Mouse (Mus musculus) embryo, embryonic 11.5 days (tissue): Measurements from ENCODE around the gene Gnaq.

Source experiments
- DNase-seq: peaks from one replicate; pipeline ENCODE4 v3.0.0-alpha.2; 2012; ENCODE audit warnings: low read depth, low spot score

Gnaq gene

DNA sequence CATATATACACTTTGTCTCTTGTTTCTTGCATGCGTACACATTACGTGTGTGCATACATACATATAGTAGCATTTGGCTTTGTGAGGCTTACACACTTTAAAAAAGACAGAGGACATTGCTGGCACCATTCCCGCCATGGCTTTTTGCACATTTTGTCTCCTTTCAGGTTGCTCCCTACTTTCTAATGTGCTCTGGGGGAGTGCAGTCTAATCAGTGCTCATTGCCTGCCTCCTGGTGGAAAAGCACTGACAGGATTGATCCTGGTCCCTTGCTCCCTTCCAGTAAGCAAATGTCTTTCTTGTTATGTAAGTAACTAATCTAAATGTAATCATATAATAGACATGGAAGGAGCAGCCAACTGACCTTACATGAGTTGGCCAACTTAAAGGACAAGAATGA is 65.5 kb downstream of the Gnaq start:
- no peak for DNase-seq

DNA sequence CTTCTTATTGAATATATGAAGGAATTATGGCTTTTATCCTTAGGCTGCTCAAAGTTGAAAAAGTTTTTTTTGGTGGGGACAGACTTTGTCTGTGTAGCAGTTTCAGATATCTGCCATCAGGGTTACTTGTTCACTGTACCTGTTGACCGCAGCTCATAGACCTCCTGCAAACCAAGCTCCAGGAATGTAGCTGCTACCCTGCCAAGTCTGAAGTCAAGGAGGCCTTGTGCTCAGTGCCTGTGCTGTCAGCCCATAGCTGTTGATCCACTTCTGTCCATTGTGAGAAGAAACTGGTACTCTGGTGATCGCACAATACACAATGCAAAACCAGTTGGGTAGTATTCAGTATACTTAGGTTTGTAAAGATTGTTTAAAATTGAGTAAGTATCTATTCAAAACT is 68.7 kb downstream of the Gnaq start:
- no peak for DNase-seq

DNA sequence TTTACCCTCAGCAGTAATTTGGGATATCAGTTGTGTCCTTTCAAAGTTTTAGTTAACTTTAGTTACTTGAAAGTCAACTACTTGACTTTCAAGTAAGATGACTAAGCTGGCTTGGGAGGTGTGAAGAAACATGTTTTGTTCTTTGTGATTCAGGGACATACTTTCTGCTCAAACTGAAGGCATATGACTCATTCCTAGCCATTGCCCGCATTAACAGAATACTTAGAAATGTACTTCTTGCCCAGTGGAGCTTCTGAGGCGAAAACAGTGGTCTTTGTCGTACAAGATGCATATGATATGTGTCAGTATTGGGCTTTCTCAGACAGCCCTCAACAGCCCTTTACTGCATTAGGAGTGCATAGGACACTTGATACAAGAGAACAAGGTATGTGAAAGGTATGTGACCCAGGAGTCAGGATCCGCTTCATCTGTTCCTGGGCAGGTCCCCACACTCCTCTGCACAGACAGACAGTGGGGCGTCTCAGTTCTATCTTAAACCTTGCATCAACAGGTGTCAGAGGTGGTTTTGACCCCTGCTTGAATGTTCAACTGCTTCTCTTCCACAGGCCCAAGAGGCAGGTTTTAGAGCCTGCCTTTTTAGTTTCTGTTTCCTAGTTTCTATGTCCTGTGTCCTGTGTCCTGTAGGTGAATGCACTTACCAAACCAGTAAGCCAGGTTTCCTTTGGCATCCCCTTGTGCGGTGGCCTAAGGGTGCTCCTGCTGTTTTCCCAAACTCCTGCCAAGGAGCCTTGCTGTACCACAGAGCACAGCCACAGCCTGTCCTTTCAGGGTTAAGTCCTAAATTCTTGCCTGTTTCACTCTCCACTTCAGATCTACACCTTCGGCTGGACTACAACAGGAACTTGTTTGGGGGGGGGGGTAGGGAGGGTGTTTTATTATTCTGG is 72.4 kb downstream of the Gnaq start:
- DNase-seq: no peak

DNA sequence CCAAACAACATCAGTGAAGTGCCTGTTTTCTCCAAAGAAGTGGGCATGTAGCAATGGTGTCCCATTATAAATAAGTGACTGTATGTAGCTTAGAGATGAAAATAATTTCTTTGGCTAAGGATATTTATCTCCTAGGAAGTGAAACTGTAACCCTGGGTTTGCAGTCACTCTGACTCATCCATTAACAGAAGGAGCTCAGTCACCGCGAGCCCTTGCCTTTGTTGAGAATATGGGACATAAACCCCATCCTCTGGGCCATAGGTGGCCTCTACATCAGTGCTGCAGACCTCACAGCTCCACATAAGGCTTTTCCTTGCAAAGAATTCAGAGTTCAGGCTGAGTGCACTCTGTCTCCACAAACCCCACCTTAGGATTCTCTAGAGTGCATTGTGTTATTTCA is 77.0 kb downstream of the Gnaq start:
- DNase-seq: no peak

DNA sequence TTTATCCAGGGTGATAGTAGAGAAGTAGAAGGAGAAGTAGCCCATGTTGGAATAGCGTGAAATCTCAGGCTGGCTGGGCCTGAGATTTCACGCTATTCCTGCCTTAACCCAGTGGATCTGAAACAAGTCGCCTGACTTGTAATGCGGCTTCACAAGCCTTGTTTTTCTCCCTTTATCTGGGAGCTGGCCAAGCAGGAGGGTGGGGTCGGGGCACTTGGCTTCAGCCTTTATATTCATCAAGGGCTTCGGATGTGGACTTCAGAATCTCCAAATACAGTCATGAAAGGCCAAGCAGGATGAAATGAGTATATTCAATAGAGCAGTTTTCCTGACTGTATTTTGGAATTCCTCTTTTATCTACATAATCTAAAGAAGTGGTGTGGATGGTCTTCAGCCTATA is 82.3 kb downstream of the Gnaq start:
- DNase-seq: no peak

DNA sequence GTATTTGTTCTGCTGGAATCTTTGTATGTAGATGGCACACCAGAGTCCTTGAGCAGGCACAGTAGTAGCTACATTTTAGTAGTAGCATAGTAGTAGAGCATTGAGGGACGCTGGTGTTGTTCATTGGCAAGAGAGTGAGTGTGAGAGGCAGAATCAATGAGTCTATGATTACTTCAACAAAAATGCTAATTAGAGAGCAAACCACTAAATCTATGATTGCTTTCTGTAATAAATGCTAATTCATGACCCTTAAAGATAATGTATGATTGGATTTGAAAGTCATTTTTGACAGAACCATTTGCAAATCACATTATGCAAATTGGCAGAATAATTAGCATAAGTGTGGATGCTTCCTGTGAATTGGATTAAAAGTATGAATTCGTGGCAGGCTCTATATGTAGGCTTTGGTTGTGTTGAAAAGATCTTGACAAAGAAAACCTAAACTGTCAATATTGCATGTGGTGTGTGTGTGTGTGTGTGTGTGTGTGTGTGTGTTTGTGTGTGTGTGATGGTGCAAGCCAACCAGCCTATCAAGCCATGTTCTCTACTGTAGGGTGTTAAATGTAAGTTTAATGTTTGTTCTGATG is 82.9 kb downstream of the Gnaq start:
- no peak for DNase-seq

DNA sequence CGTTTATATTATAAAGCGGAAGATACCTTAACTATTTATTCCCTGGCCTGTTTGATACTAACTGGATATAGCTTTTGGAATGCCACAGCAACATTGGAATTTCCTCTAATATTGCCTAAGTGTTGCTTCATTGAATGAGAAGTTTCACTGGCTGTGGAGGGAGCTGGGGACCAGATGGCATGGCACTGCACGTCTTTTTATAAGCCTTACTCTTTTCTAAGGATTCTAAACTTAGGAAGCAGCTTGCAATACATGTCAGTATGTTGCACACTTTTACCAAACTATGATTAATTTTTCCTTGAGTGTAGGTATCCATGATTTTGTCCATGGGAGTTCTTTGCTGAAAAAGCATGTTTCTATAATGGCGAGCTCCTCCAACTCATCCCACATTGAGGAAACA is 87.3 kb downstream of the Gnaq start:
- no peak for DNase-seq

DNA sequence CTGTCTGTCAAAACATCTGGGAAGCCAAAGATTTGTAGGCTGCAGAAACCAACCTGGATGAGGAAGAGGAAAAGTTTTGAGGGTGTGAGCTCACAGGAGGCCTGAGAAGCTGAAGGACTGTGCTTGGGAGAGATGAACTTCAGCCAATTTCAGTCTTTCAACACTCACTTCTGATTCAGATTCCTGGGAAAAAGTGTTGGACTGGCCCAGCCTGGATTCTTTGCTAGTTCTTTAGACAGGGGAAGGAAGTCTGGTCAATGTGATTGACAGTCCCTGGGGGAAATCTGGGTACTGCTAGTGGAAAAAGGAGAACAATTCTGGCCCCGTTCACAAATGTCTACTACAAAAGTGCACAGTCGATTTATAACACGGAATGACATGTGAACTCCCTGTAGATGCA is 89.9 kb downstream of the Gnaq start:
- DNase-seq: no peak

DNA sequence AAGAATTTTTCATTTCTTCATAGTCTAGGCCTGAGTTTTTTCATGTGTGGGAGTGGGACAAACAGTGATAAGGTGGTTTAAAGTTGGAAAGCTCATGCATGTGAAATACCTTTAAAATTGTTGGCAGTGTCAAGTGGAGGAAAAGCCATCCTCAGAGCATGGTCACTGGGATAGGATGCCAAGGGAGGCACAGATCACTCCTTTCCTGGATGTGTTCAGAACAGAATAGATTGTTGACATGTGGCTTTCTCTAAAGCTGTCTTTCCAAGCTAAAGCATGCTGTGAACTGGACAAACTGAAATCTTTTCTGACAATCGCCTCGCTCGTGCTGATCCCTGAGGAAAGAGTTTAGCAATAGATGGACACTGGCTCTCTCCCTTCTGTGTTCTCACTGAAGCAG is 90.5 kb downstream of the Gnaq start:
- DNase-seq: no peak

DNA sequence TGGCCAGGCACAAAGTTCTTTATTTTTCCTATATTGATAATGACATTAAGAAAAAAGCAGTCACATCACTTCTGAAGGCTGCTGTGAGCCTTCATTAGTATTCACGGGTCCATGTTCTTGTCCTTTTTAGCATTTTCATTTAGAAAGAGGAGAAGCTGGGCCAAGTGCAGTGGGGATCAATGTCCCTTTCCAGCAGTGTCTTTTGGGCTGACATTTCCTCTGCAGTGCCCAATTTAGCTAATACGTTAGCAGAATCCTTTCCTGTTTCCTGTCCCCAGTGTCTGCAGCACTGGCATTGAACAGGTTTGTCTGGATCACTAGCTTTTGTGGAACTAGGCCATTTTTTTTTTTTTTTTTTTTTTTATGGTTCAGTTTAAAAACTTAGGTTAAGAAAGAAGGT is 92.2 kb downstream of the Gnaq start:
- DNase-seq: no peak

DNA sequence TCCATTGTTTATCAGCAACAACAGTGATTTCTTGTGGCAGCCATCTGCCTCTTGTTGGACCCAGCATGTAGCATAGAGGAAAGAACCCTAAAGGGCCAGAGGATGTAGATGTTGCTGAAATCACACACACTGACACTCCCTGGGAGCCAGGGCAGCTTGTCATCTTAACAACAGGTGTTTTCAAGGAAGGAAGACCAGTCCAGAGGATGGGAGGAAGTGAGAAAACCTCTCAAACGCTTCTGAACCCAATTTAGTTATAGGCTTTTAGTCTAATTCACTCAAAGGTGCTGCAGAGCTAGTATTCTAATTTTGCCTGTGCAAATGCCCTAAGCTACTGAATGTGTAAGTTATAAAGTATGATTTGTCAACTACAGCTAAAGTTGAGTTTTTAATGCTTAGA is 99.0 kb downstream of the Gnaq start:
- no peak for DNase-seq

DNA sequence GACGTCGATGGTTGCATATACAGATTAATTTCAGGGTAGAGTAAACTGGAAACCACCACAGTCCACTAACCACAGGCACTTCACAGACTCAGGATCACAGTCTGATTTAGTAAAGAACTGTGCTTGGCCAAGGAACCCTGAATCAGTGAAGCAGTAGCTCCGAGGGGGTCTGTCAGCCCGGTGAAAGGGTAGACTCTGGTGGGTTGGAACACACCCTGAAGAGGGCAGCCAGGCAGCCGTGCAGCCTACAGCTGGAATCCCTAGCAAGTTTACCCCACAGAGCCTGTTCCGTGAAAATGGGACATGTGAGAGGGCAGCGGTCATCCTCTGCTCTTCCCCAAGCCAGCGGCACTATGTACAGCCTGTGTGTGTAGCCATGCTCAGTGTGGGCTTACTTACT is 103.0 kb downstream of the Gnaq start:
- DNase-seq: no peak

DNA sequence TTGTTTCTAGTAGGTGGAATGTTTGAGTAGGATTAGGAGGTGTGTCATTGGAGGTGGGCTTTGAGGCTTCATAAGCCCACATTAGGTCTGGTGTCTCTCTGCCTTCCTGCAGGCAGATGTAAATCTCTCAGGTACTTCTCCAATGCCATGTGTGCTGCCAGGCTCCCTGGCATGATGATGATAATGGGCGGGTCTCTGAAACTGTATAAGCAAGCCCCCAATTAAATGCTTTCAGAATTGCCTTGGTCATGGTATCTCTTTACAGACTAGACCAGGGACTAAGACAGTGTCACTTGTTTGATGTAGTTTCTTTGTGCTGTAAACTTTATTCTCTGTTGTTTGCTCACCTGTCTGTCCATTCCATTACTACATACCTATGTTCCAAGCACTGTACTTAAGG is 104.4 kb downstream of the Gnaq start:
- no peak for DNase-seq

DNA sequence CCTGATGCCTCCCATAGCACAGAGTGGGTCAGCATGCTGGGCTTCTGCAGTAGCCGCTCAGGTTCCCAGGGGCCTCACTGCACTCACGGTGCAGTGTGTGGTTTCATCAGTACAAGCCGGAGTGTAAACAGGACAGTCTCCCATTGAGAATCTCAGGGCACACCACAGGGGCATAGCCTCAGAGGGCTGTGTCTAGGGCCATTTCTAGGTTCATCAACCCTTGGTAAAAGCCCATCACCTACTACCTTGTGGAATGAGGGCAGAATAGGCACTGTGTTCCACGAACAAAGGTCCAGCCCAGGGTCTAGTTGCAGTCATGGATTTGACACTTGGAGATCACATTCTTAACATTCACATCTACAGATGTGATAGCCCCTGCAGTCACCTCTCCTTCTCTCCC is 105.4 kb downstream of the Gnaq start:
- DNase-seq: no peak

DNA sequence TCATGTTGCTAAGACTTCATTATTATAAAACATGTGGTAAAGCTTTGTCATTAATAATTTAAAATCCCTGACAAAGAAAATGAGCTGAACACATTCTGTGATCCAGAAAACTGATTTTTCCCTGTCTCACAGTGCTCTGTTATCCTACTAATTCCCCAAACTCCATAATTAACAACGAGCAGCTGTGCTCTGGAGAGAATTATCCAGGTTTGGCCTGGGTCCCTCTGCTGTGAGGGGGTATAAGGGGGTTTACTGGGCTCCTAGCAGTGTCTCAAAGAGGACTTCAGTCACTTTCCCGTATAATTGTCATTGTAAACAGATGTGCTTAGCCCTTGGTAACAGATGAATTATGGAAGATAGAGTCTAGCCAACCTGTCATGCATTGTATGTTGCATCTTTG is 105.9 kb downstream of the Gnaq start:
- DNase-seq: no peak

DNA sequence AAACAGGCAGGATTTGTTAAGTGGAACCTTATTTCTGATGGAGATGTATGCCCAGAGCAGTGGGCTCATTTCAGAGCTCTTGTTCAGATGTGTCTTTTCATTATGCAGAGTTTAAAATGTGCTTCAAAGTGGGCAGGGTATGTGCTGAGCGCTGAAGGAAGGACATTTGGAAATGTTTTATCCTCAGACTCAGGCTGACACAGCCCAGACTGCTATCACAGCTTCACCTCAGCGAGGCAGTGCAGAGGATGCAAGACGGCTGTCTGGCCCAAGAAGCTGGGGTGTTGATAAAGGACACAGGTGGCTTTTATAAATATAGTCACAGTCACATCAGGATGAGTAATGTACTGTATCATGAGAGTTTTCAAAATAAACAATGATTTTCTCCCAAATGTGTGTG is 110.1 kb downstream of the Gnaq start:
- DNase-seq: no peak

DNA sequence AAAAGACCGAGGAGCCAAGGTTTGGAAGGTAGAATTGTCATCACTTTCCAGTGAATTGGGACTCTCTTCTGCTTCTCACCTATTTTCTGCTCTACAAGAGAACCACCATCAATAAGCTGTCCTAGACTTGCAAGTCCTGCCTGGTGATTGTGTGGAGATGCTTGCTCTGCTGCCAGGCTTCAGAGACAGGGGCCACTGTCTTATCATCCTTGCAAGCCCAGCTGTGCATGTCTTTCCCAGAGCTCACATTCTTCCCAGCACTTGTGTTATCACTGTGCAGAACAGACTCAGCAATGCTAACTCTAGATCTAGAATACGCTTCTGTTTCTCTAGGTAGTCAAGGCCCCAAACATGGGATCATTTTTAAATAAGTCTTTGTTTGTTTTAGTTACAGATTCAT is 116.4 kb downstream of the Gnaq start:
- no peak for DNase-seq

DNA sequence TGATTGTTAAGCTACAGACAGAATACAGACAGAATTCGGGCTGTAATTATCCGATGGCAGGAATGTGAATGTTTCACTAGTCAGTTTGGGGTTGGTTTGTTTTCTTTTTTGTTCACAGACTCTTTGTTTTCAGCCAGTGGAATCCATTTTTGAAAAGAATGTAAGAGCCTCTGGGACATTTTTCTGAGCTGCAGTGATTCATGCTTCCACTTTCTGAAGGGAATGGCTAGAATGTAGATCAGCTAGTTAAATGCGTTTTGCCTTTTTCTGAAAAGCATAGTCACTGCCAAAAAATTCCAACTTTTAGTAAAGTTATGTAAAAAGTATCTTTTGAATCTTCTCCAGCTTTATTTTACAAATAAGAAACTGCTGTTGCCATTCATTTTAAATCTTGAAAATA is 118.3 kb downstream of the Gnaq start:
- DNase-seq: no peak

DNA sequence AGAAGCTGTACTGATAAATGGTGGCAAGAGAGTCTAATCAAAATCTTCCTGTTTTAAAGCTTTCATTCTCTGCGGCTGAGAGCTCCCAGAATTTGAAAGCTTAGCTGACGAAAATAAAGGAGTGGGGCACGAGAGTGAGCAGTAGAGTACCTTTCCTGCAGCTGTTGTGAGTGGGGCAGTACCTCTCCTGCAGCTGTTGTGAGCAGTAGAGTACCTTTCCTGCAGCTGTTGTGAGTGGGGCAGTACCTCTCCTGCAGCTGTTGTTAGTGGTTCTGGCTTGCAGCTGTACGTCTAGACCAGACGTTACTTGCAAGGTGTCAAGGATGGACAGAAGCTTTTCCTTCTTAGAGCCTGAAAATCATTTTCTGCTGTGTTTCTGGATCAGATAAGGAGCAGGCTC is 119.2 kb downstream of the Gnaq start:
- DNase-seq: no peak

DNA sequence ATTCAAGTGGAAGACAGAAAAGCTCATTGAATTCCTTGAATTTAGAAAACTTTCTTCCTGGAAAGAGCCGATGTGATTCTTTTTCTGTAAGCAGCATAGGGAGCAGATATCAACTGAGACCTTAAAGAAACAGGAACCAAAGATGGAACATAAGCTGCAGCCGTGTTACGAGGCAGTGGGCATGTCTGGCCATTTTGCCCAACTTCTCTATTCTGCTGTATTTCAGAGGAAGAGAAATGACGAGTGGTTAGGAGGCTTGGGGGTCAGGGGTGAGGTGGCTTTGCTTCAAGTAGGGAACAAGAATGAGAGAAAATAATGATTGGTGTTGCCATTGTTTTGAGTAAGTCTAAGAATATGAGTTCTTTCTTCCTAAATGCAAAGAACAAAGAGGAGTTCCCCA is 120.1 kb downstream of the Gnaq start:
- DNase-seq: no peak

DNA sequence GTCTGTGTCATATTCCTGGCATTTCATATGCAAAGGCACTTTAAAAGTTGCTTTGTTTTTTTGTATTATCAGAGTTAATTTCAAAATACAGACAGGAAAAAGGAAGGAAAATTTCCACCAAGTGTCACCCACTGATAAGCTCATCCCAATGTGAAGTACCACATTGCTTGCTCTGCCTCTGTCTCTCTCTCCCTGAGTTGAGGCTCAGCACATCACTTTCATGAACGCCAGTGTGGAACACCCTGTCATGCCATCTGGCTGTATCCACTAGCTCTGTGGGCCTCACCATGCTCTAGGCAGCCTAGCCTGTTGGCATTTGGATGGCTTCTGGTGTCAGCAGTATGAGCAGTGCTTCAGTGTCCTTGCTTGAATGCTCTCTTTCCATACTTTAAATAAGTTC is 122.2 kb downstream of the Gnaq start:
- no peak for DNase-seq

DNA sequence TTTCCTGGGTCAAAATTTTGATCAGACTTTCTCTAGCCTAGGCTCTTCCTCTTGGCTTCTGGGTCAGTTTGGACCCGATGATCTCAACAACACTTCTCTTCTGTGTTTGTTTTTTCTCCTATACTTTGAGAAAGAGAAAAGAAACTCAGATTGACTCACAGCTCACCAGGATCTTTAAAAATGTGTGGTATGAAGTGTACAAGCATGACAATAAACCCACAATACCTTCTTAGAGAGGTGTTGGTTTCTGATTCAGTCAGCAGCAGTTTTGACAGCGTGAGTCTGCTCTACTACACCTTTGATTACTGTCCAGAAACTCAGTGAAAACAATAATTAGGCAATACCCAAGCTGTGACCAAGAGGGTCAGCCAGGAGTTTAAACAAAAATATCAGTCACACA is 122.7 kb downstream of the Gnaq start:
- DNase-seq: no peak

DNA sequence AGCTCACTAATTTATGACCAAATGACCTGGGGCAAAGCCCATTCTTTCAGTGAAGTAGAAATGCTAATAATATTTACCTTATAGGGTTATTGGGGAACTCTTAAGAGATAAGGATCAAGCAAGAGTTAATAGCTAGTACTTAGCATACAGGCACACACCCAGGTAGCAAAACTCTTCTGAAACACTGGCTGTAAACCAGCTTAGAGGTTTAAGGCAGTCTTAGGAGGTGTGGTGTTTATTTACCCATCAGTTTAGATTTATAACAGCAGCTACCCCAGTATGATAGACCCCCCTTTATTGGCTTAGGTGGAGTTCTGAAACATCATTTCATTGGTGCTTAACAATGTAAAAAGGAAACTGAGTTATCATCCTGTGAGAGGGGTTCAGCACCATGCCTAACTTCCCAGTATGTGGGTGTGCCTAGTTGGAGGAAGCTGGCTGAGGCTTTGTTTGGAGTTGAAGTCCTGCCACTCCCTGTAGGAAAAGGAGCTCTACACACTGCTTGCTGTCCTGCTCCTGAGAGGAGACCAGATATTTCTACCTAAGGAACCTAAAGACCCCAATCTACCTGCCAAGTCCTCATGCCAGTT is 126.2 kb downstream of the Gnaq start:
- no peak for DNase-seq
